Mouse (Mus musculus) left cerebral cortex, postnatal 25 days (tissue): ENCODE measurements around the gene Tigar. TPM values are rescaled to one million over a fixed set of nuclear protein-coding genes. Genes with fewer than 3 reads are reported as not detected.
A peak's percentile ranks its signal among the peaks of the same experiment; 100 is the strongest.

Experiments used
- DNase-seq, 2 experiments: peaks; one replicate each; pipeline ENCODE4 v3.0.0; 2022; ENCODE audit warnings: low spot score in 2 of 2, mixed read lengths in 1 of 2
- intact Hi-C: fragments of 180-260 bp; cut with DNase I; formaldehyde crosslinking; loops from one replicate; pipeline ENCODE4 v1.15.1; 2025
- total RNA-seq, 2 experiments: library from RNA; stranded (reverse); gene quantifications; 2 replicates each; pipeline ENCODE4 v1.2.3; 2021

Gene Tigar
- total RNA-seq, 2 experiments from 2014 or later: 23.6 to 25.9 TPM

GRCm38 (mm10) chr6:127104396-127105029 is 4.8 kb downstream of the Tigar start:
- DNase-seq: no peak
- intact Hi-C loops: no loop called here

GRCm38 (mm10) chr6:127103506-127104275 is 5.7 kb downstream of the Tigar start:
- intact Hi-C loops: no loop called here
- no peak for DNase-seq

- no peak for DNase-seq
- intact Hi-C loops: no loop called here
These were observed 14.8 kb downstream of the Tigar start for GRCm38 (mm10) chr6:127094565-127094964.

GRCm38 (mm10) chr6:127086739-127087138 is 22.6 kb downstream of the Tigar start:
- DNase-seq: peak; percentile 61 to 81
- intact Hi-C loops: no loop called here

GRCm38 (mm10) chr6:127081820-127082219 is 27.5 kb downstream of the Tigar start:
- intact Hi-C loops: no loop called here
- no peak for DNase-seq

- intact Hi-C loops: no loop called here
- peak; percentile 78 to 93 for DNase-seq
These were observed 29.3 kb downstream of the Tigar start for GRCm38 (mm10) chr6:127079867-127080731.

- intact Hi-C loops: no loop called here
- DNase-seq: no peak
These were observed 36.5 kb downstream of the Tigar start, which contains the start of gene Fgf23 for GRCm38 (mm10) chr6:127072817-127073216. TSS of gene Fgf23 (plus strand) at chr6:127072902.

GRCm38 (mm10) chr6:127064815-127065214 is 44.5 kb downstream of the Tigar start:
- DNase-seq: no peak
- intact Hi-C loops: no loop called here

GRCm38 (mm10) chr6:127063915-127064314 is 45.4 kb downstream of the Tigar start:
- intact Hi-C loops: no loop called here
- peak in 1 of 2 experiments; percentile 60 for DNase-seq

GRCm38 (mm10) chr6:127059975-127060374 is 49.4 kb downstream of the Tigar start:
- peak in 1 of 2 experiments; percentile 63 for DNase-seq
- intact Hi-C loops: no loop called here

- DNase-seq: no peak
- intact Hi-C loops: no loop called here
These were observed 52.3 kb downstream of the Tigar start for GRCm38 (mm10) chr6:127056990-127057588.

GRCm38 (mm10) chr6:127050847-127051246 is 58.5 kb downstream of the Tigar start:
- intact Hi-C loops: no loop called here
- DNase-seq: no peak

- intact Hi-C loops: no loop called here
- DNase-seq: no peak
These were observed 64.4 kb downstream of the Tigar start for GRCm38 (mm10) chr6:127044909-127045308.

Other genes starting within 250 kb of the Tigar start
- gene Dyrk4, start 187.7 kb downstream of the Tigar start, total RNA-seq: under 1 TPM; 0.43 to 0.48 TPM
- gene Rad51ap1, start 170.0 kb downstream of the Tigar start, total RNA-seq: 1 to 10 TPM; 2.5 to 3.1 TPM
- gene D6Wsu163e, start 169.6 kb downstream of the Tigar start, total RNA-seq: 10 to 100 TPM; 42.8 to 44.5 TPM
- not detected for gene Fgf6, start 94.0 kb downstream of the Tigar start, total RNA-seq
- gene Fgf23, start 36.7 kb downstream of the Tigar start, total RNA-seq: under 1 TPM; 0.32 to 0.71 TPM
- 10 to 100 TPM; 97.7 to 97.9 TPM for gene Ccnd2, start 42.6 kb upstream of the Tigar start, total RNA-seq